Mouse (Mus musculus) embryo, embryonic 9.5 days (tissue): ENCODE results near the gene Rabgap1l.
"Not testable (repeated sequence)": the region's sequence is repeated elsewhere in the genome, so short reads cannot be mapped to it uniquely, and the experiment has no call there.

ENCODE experiments used
- DNase-seq: peaks from one replicate; pipeline ENCODE4 v3.0.0-alpha.2; 2017; ENCODE audit errors: extremely low spot score

The Rabgap1l gene

GRCm38 (mm10) chr1:160282166-160282874 lies 510.7 kb downstream of the Rabgap1l start:
- not testable (repeated sequence) for DNase-seq

GRCm38 (mm10) chr1:160281337-160282084 lies 511.5 kb downstream of the Rabgap1l start:
- DNase-seq = no peak

DNA sequence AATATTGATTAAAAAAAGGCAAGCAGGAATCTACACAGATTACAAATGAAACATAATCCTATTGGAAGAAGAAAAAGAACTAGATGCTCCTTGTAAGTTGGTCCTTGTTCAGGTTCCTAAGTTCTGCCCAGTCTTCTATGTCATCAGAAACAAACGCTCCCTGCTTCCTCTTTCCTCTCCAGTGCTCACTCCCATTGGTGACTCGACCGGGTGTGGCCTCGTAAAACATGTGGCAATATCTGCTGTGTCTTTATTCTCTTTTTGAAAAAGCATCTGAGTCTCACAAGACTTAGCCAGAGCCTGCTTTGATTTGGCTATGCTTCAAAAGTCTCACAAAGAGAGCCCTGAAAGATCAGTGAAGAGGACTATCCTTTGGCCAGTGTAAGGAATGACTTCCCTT lies 512.4 kb downstream of the Rabgap1l start:
- no peak for DNase-seq

DNA sequence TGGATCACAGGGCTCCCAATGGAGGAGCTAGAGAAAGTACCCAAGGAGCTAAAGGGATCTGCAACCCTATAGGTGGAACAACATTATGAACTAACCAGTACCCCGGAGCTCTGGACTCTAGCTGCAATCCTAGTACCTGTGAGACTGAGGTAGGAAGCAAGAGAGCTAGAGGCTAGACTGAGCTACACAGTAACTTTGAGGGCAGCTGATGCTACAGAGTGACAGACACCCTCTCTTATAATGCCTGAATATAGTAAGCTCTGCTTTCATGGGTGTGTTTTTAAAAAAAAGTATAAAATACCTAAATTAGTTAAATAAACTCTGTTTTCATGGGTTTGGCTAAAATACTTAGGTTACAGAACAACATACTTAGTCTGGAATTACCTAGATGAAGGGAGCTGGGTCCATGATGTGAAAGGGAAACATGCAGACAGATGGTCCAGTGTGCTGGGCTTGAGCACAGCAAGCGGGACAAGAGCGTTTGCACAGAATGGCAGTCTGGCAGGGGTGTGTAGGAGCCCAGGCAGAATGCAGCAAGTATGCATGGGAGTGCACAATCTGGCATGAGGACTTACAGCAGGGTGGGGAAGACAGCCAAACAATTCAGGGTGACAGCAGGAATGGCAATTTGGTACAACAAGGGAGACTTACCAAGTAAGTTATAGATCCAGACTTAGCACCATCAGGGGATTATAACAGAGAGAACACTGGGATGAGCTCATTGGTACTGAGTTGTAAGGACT lies 514.9 kb downstream of the Rabgap1l start:
- DNase-seq = no peak

DNA sequence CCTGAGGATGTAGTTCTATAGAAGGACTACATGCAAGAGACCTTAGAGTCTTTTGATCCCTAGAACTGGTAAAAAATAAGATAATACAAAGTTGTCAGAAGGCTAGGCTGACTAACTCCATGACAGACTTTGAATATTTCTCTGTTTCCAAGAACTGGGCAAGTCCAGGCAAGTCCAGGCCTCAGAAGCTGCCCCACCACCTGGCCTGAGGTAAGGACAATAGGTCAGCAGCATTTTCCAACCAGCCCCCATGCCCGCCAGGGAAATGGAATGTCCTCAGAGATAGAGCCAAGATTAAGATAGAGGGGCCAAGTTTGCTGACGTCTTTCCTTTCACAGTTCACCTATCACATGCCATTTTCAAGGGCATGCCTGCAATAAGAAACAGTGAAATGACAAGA lies 517.8 kb downstream of the Rabgap1l start:
- no peak for DNase-seq

- no peak for DNase-seq
These were observed 519.8 kb downstream of the Rabgap1l start for GRCm38 (mm10) chr1:160273133-160273743.

DNA sequence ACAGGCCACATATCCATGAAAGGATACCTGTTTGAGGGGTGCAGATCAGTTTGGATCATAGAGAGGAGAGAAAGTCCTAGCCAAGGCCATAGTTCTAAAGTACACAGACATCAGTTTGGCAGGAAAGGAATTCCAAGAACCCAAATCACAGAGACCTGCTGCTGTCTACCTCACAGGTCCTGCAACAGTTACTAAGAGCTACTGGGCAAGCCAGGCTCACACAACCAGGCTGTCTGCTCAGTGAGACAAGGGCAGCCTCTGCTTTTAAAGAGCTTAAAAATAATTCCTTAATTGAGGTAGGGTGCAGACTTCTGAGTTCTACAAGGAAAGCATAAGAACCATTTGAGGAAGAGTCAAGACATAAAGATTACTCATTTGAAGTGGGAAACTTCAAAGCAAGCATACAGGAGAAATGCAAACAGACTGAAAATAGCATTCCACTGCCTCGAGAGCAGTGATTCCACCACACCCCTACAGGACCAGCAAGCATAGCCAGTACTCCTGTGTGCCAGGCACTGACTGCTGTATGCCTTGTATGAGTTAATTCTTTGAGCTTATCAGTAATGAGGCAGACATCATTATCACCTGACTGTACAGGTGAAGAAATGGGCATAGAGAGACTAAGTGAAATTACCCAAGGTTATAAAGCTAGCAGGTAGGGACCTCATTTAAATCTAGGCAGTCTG lies 521.6 kb downstream of the Rabgap1l start:
- no peak for DNase-seq

DNA sequence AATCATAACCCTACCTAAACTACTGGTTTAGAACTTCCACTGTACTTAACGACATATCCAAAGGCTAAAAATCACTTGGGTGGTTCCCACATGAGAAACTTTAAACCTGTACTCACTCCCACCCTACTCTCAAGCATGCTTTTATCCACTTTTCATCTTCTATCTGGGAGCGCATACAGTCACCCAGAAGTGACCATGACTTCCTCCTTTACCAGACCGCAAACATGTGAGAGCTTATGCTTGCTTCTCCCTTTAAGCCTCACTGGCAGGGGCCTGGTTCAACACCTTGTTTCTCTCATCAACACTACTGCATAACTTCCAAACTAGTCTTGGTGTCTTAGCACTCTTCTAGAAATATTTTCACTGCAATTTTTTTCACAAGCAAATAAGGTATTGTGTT lies 524.7 kb downstream of the Rabgap1l start:
- no peak for DNase-seq

GRCm38 (mm10) chr1:160263630-160264346 lies 529.2 kb downstream of the Rabgap1l start:
- DNase-seq = no peak

GRCm38 (mm10) chr1:160263053-160263452 lies 530.0 kb downstream of the Rabgap1l start:
- no peak for DNase-seq

DNA sequence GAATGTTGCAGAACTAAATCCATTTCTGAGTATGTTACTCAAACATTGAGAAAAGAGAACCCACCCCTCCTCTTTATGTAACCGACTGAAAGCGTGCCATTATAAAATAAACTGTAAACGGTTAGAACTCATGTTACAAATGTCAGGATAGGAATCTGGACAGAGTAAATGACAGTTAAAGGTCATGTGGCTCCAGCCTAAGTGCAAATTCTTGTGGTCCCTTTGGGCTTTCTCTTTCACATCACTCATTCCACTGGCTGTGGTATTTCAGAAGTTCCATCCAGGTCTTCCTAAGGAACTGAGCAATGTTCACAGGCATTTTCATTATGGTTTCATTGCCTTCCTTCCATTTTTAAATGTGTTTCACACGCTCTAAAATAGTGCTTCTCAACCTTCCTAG lies 530.6 kb downstream of the Rabgap1l start:
- no peak for DNase-seq

- no peak for DNase-seq
These were observed 531.2 kb downstream of the Rabgap1l start for GRCm38 (mm10) chr1:160261849-160262248.

DNA sequence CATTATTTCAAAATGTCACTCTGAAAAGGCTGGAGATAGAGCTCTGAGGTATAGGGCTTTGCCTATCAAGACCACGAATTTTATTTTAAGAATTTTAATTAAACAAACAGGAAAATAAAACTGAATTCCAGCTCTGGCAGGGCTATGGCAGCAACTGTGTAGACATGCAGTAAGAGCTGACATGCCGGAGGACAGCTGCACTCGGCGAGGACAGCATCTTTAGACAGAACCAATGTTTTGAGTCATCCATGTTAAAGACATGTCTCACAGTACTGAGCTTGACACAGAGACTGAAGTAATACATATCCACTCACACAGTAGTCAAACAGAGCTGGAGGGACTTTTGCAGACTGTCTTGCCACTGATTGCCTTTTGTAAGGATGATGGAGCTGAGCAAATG lies 532.4 kb downstream of the Rabgap1l start:
- DNase-seq = no peak

- no peak for DNase-seq
These were observed 533.1 kb downstream of the Rabgap1l start for GRCm38 (mm10) chr1:160259884-160260283.

DNA sequence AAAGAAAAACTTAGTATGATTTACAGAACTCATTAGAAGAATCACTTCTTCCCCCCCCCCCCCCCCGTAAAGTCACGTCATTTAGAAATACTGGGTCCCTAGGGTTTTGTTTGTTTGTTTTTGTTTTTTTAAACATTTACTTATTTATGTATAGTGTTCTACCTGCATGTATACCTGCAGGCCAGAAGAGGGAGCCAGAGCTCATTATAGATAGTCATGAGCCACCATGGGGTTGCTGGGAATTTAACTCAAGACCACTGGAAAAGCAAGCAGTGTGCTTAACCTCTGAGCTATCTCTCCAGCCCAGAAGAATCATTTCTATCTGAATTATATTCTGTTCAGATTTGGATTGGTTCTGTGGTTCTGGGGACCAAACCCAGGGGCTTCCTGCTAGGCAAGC lies 539.9 kb downstream of the Rabgap1l start:
- no peak for DNase-seq

GRCm38 (mm10) chr1:160251388-160252007 lies 541.5 kb downstream of the Rabgap1l start:
- DNase-seq = no peak

DNA sequence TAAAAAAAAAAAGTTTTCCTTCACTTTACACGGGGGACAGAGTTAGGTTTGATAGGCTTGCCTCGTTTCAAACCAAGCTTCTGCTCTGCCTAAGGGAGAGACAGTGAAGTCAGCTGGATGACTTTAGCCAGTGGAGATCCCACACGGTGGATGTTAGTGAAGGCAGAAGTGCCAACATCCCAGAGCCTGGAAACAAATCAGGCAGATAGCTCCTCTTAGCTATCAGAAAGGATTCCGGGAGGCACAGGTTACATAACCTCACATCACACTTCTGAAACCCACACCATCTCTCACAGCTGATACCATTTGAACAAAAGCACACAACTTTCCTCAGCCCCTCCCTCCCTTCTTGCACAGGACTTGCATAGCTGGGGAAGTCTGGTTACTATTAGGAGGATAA lies 542.2 kb downstream of the Rabgap1l start:
- DNase-seq = no peak

GRCm38 (mm10) chr1:160249786-160250185 lies 543.2 kb downstream of the Rabgap1l start:
- no peak for DNase-seq

DNA sequence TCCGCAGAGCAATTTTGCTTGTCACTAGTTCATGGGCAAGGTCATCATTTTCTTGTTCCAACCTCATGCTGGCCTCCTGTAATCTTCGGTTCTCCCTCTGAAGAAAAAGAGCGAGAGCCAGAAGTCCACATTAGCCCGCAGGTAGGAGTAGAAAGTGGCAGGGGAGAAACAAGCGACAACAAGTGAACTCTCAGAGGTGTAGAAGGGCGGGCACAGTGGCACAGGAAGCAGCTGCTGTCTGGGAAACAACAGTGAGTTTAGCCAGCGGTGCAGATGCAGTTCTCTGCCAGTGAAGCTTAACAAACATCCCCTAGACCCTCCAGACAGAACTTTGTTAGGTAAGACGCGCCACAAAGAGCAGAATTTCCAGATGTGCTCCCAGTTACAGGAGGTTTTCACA lies 545.5 kb downstream of the Rabgap1l start:
- DNase-seq = no peak

DNA sequence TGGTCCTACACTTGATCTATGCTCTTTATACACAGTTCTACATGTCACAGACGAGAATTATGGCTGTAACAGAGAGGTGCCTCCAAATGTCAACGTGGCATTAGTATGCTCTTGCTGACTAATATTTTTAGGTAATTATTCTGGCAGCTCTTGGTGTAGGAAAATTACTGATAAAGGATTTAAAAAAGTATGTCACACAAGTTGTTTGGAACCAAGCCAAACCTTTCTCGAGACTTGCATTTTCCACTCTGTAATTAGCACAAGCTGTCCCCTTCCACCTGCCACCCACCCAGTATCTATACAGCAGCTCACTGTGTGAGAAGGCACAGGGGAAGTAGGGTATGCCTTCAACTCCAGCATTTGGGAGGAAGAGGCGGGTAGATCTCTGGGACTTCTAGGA lies 546.2 kb downstream of the Rabgap1l start:
- DNase-seq = no peak

DNA sequence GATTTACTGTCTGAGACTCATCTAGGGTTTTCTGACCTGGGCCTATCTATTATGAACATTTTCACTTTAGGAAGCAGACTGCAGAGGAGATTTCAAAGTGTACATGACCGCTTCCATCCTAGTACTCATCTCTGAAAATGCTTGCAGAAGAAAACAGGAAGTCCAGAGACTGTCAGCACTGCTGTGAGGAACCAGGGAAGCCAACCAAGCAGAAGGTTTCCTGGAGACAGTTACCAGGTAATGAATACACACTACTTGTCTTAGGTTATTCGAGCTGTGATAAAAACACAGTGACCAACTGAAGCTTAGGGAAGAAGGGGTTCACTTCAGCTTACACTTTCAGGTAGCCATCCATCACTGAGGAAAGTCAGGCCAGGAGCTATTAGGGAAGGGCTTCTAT lies 547.1 kb downstream of the Rabgap1l start:
- no peak for DNase-seq
